Mouse (Mus musculus): ENCODE results near the gene Sclt1.
"Not testable (repeated sequence)": the region's sequence is repeated elsewhere in the genome, so short reads cannot be mapped to it uniquely, and the experiment has no call there.

Gene Sclt1

DNA sequence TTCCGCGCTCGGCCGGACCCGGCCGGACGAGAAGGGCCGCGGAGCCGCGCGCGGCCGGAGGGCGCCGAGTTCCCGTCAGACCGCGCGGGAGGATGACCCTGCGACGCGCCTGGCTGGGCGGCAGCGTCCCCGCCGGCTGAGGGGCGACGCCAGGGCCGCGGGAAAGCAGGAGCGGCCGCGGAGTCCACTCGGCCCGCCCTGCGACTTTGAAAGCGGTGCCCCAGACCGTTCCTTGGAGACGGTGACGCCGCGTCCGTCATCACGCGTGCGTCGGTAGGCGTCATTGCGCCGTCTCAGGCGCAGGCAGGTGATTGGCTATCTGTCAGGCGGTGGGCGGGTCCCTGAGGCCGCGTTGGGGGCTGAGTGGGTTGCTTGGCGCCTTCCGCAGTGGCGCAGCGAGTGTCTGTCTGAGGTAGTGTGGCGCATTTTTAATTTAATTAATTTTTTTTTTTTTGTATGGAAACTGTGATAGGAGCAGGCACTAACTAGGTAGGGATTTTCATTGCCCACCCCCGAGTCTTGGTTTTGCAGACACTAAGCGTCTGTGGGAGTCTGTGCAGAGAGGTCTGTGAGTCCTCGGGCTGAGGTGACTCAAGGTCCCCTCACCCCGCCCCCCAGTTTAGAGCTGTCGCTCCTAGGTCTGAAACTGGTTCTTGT lies at the start of gene Sclt1, which contains the start of gene D3Ertd751e:
Gene Sclt1, minus strand, starts transcription at position 237 of the 657 bp plus-strand sequence.
Gene D3Ertd751e, plus strand, starts transcription at position 334 of the 657 bp plus-strand sequence.
- DNase-seq (ENCODE audit: inconsistent age in 2 of 2, low spot score in 1 of 2), result peak; percentile 98 to 99

DNA sequence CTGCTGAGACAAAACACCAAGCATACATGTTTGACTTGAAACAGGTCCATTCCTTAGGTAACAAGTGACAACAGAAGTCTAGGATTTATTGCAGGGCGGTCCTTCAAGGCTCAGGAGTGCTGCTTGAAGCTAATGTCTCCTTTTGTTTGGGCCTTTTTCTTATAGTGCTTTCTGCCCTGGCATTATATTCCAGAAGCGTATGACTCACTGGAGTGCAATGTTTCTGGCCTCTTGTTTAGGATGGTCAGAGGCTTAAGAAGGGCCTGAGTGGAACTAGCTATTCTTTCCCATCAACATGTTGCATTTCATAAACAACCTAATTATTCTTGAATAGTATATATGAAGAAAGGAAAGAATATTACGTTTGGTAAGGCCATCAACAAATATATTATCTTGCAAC lies 19.8 kb upstream of the Sclt1 start:
- DNase-seq (ENCODE audit: inconsistent age in 2 of 2, low spot score in 1 of 2), result peak in 1 of 2 experiments; percentile 8

DNA sequence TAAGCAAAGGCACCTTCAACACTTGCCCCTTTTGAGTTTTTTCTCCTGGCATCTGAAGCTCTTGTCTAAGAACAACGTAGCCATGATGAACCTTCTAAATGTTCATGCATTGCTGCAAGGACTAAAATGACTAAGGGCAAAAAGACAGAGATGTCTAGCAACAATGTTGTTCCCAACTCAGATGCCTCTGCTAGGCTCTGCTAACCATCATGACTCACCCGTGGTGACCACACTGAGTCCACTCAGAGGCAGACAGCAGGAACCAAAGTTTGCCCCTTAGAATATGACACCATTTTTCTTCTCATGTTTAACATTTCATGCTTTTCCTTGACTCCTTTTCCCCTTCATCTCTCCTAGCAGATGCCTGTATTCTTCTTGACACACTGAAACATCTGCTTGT lies 12.2 kb upstream of the Sclt1 start:
- peak in 1 of 2 experiments; percentile 15 for DNase-seq (ENCODE audit: inconsistent age in 2 of 2, low spot score in 1 of 2)

DNA sequence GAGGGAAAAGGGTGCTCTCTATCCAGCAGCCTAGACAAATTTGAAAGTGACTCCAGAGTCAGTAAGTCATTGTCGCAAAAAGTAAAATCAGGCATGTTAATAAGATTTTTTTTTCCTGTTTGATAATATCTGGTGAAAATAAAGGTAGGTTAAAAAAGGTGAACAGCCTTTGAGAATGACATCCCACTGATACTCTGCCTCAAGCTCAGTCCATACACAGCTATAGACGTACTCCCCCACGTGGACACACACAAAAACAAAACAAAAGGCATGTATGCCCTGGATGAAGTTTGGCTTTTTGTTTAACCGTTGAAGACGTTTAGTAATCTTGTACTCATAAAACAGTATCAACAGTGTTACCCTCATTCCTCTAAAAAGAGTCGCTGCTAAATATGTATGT lies 1.1 kb upstream of the Sclt1 start:
- peak in 1 of 2 experiments; percentile 59 for DNase-seq (ENCODE audit: inconsistent age in 2 of 2, low spot score in 1 of 2)

DNA sequence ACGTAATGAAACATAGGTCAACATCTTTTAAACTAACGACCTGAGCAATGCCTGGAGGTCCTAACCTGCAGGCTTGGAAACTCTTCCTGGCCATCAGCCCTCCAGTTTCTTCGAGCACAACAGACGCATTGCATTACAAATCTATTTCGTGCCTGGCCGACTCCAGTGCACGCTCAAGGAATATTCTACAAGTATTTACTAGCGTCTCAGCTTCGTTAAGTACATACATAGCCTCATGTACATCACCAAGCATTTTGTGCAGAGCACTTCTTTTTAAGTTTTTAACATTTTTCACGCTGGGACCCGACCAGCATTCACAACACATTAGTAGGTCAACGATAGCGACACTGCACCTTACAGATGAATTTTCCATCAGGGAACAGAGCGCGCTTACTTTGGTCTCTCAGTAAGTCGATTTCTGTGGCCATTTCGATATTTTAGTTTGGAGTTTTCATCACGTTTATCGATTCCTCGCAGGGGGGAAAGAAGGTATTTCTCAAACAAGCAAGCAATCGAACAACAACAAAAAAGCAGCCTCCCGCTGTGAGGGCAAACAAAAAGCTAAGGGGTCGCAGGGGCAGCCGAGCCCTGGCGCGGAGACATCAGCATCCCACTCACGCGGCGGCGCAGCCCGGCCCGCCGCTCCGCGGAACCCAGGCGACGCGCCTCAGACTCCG lies 575 bp downstream of the Sclt1 start:
- peak in 1 of 2 experiments; percentile 28 for DNase-seq (ENCODE audit: inconsistent age in 2 of 2, low spot score in 1 of 2)

DNA sequence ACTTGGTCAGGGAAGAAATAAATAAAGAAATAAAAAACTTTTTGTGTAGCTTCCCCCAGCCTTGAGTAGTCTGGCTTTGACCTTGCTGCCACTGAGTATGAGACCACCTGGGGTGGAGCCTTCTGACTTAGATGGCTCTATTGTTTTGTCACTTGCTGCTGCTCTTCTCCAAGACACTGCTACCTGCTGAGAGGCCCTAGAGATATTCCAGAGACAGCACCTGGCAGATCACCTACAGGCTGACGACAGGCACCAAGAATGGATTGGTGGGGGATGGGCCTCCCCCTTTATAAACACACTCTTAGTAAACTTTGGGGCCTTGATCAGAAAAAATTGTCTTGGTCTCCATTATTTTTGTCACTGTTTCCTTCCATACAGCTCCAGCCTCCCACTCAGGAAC lies 46.6 kb downstream of the Sclt1 start:
- no peak for DNase-seq (ENCODE audit: inconsistent age in 2 of 2, low spot score in 1 of 2)

DNA sequence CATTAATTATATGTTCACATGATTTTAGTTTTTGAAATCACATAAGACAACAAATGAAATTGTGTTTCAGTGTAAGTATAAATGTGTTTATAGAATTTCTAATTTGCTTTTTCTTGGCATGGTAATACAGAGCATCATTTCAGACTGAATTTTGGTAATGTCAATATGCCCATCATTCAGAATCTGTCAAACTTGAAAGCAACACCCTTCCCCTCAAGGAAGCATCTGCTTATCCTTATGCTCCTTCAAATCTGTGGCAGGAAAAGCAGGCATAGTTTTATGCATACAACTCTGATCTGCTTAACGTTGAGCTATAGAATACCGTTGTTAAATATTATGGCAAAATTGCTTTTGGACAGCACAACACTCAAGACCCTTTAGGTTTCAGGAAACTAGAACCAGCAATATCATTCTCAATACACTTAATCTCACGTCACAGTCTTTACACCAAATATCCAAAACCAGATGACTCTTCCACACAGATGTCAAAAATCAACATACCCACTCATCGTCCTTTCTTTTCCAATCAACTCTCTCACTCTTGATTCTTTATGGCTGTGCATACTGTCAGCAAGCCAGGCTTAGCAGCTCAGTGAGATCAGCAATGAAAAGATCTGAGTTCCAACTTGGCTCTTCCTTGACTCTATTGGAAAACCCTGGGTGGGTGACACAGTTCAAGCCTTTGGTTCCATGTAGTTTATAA lies 49.7 kb downstream of the Sclt1 start:
- DNase-seq (ENCODE audit: inconsistent age in 2 of 2, low spot score in 1 of 2), result no peak

DNA sequence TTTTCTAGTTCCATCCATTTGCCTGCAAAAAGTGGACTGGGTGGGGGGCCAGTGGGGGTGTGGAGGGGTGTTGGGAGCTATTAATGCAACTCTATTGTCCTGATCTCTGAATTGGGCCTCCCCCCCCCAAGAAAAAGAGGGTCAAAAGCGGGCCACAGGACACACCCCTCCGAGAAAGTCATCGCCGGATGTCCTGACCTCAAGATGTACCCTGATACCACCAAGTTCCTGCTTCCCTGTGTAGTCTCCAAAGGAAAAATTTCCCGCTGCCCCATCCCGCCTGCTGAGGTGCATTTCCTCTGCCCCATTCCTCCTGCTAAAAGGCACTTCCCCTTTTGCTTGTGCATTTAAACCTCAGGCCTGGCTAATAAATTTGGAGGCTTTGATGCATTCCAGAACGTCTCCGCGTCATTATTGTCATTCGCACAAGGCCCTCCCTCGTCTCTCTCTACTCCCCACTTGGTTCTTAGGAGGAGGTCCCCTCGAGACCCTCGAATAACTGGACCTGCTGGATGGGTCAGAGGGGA lies 52.1 kb downstream of the Sclt1 start:
- DNase-seq (ENCODE audit: inconsistent age in 2 of 2, low spot score in 1 of 2), result not testable (repeated sequence)

DNA sequence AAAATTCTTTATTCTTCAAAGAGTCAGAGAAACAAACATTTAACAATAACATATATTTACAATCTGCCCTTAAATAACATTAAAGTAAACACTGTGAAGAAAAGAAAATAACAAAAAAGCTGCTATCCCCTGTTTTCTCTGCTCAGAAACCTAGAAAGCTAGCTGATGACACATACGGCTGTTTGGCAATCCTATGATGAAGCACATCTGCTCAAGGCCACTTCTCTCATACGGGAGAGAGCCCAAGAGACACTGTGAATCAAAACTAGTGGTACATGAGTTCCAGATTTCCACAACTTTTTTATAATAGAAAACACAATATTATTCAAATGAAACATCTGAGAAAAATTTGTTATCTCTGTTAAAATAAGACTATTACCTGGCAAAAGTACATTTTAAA lies 55.9 kb downstream of the Sclt1 start:
- peak; percentile 19 to 70 for DNase-seq (ENCODE audit: inconsistent age in 2 of 2, low spot score in 1 of 2)

DNA sequence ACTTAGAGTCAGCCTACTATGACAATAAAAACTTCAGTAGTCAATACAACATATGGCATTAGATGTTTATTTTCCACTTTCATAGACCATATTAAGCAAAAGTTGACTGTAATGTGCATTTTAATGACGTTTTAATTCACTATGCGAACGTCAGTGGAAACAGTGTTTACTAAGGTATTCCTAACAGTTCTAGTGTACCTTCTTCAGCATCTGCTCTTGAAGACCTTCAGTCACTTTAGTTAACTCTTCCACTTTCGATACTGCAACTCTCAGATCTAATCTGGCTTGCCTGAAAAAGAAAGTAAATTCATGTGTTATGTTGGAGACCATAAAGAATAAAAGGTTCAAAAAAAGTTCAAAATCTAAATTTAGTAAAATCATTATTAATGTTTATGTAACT lies 60.2 kb downstream of the Sclt1 start:
- no peak for DNase-seq (ENCODE audit: inconsistent age in 2 of 2, low spot score in 1 of 2)

DNA sequence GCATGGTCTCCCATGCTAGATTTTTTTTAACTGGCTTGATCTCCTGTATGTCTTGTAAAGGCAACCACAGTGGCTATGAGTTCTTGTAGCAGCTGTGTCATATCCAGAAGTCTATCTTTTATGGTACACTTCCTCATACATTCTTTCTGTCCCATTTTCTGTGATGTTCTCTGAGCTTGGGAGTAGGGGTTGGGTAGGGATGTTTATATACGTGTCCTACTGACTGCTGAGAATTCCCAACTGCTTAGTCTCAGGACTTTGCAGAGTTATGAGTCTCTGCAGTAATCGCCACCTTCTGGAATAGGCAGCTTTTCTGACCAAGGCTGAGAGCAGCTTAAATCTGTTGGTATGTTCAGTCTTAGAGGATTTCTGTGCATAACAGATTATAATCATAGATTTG lies 65.7 kb downstream of the Sclt1 start:
- no peak for DNase-seq (ENCODE audit: inconsistent age in 2 of 2, low spot score in 1 of 2)

DNA sequence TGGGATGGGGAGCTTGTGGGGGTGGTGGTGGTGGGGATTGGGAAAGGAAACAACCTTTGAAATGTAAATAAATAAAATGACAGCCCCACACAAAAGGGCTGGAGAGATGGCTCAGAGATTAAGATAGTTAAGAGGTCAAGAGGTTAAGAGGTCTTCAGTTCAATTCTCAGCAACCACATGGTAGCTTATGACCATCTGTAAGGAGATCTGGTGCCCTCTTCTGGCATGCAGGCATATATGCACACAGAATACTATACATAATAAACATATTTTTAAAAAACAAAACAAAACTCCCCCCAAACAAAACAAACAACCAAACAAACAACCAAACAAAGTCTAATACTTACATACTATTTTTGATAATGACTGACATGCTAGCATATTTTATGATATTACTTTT lies 67.5 kb downstream of the Sclt1 start:
- no peak for DNase-seq (ENCODE audit: inconsistent age in 2 of 2, low spot score in 1 of 2)

DNA sequence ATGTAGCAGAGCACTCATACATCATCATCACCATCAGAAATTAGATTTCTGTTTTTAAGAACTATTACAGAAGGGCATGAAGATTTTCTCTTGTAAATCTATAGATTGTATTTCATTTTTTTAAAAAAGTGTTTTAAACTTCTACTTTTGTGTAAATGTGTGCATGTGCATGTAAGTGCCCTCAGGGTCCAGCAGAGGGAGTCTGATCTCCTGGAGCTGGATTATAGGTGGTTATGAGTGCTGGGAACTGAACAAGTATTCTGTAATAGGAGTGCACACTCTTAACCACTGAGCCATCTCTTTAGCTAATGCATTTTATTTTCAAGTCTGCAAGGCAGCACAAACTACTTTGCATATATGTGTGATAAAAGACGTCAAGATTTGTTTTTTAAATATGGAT lies 86.7 kb downstream of the Sclt1 start:
- no peak for DNase-seq (ENCODE audit: inconsistent age in 2 of 2, low spot score in 1 of 2)

DNA sequence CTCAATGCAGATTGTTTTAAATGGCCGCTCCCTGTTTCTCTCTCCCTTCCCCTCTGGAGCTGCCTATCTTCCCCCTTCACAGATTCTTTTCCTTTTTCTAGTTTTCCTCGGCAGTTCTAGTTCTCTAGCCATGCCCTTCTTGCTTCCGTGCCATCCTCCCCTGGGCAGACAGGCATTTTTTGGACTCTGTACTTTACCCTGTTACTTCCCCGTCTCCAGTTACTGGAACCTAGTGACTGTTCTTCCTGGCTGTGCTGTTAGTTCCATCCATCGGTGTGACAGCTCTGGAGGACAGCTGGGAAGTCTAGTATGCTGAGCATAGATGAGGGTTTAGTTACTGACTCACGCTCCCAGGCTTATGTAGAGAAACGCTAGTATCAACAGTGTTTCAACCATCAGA lies 121.3 kb downstream of the Sclt1 start:
- no peak for DNase-seq (ENCODE audit: inconsistent age in 2 of 2, low spot score in 1 of 2)

DNA sequence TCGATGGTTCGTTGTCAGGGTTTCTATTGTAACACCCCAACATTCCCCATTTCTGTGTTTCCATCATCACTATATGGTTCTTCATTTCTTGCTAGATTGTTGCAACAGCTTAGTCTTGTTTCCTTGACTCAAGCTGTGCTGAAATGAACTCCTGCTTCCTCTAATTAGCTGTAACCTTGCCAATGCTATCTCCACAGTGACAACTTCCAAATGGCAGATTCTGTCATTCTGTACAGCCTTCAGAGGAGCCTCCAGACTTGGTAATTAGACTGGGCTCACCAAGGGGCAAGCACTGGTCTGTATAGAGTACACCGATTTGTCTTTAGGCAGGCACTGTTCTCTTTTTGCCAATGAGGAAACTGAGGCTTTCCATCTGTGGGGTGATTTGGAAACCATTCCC lies 123.8 kb downstream of the Sclt1 start:
- no peak for DNase-seq (ENCODE audit: inconsistent age in 2 of 2, low spot score in 1 of 2)

DNA sequence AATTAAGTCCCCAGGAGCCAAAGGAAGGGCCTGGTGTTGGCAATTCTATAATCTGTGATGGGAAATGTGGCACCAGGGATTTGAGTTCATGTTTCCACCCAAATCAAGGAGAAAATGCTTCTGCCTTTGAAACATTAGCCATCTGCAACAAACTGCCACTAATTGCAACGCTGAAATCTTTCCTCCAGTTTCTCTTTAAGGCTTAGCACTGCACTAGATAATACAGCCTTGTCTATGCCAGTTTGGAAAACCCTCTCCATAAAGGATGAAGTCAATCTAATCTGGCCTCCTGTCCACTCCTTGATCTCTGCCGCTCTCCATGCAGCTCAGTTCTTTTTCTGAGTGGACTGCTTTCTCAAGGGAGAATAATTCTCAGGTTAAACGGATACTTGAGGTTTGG lies 124.3 kb downstream of the Sclt1 start:
- no peak for DNase-seq (ENCODE audit: inconsistent age in 2 of 2, low spot score in 1 of 2)

DNA sequence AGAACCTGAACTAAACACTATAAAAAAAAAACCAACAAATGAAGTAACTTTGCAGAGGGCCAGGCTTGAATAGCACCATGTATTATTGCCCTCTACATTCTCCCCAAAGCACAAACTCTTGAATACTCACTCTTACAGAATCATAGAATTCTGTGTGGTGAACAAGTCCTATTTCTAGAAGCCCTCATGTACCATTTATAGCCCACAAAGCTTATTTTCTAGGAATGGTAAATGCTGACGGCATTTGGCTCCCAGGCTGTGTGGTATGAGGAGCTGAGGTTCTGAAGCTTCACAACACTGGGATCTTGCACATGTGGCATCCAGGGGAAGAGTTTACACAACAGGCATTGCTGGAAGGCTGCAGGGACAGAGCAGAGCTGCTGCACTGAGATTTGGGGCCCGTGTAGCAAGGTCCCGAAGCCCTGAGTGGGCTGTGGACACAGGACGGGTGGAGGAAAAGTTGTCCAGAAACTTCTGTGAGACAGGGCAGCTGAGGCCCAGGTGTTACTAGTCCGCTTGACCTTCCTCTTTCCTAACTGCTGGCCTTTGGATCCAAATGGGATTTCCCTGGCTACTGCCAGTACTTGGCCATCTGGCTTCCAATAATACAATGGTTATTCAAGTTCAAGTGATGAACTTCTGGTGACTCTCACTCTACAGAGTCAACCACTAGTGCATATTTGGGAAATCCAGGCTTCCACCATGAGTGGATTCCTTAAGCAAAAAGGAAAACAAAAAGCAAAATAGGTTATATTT lies 127.9 kb downstream of the Sclt1 start:
- no peak for DNase-seq (ENCODE audit: inconsistent age in 2 of 2, low spot score in 1 of 2)

DNA sequence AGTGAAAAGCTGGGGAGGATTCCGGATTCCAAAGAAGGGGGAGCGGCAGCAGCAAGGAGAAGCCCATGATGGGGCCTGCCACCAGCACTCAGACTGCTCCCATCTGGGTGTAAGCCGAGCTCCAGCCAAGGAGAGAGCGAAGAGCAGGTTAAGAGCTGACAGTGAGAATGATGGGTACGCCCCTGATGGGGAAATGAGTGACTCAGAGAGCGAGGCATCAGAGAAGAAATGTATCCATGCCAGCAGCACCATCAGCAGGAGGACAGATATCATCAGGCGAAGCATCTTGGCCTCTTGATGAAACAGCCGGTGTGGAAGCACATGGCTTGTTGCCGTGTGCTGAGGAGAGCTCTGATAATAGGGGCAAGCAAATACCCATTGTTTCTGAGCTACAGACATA lies 128.6 kb downstream of the Sclt1 start:
- DNase-seq (ENCODE audit: inconsistent age in 2 of 2, low spot score in 1 of 2), result peak in 1 of 2 experiments; percentile 32

DNA sequence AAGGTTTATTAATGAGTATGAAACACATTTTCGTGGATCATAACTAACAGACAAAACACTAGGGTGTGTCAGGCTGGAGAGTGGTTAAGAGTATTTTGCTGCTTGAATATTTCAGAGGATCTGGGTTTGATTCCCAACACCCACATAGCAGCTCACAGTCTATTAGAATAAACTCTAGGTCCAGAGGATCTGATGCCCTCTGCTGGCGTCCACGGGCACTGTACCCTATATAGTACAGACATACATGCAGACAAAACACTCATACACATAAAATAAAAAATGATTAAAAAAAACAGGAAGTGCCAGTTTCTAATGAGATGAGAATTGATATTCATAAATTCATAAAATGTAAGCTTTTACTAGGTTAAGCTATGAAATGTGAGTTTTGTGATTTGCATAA lies 130.1 kb downstream of the Sclt1 start:
- DNase-seq (ENCODE audit: inconsistent age in 2 of 2, low spot score in 1 of 2), result peak in 1 of 2 experiments; percentile 40

DNA sequence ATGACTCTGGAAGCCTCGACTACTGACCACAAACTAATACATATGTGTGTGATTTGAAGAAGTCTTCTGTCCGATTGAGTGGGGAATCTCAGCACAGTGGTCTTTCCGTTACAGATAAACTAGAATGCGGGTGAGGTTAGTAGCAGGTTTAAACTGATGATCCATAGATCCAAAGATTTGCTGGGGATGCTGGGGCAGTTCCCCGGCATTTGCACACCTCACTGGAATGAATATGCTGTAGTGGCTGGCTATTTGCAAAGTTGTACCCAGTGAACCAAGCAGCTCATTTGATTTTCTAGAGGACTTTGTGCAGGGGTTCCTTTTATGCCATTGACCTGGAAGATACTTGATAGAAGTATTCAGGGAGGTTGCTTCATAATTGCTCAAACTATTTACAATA lies 133.2 kb downstream of the Sclt1 start:
- peak in 1 of 2 experiments; percentile 17 for DNase-seq (ENCODE audit: inconsistent age in 2 of 2, low spot score in 1 of 2)

DNA sequence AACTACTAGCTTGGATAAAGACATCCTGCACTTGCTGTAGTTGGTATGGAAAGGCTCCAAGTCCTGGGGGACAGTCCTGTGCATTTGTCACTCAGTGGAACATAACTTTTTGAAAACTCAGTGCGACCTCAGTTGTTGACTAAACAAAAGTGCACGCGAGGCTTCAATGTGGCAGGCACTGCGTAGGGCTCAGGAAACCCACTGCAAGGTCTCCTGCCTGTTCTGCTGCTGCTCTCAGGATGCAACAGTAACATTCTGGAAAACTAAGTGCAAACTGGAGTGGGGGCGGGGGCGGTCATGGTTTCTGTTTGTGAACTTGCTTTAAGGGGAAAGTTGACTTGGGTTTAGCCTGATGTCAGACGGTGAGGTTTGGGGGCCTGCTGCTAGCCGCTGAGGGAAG lies 134.8 kb downstream of the Sclt1 start:
- DNase-seq (ENCODE audit: inconsistent age in 2 of 2, low spot score in 1 of 2), result peak in 1 of 2 experiments; percentile 14
